Mouse (Mus musculus) hematopoietic stem cell, adult 5-6 weeks (primary cell): ENCODE measurements around the gene Hmces. TPM values are rescaled to one million over a fixed set of nuclear protein-coding genes. Genes with fewer than 3 reads are reported as not detected.

ENCODE experiments used
- ATAC-seq, 2 experiments: fragments of 125-278 bp in 1 of 2; replicated peaks in 1 of 2; 2 replicates each; pipeline ENCODE4 v1.8.0; 2016 to 2017; ENCODE audit warnings: inconsistent platforms in 2 of 2, mild to moderate bottlenecking in 2 of 2, moderate number of reproducible peaks in 2 of 2, low read depth in 1 of 2, moderate TSS enrichment in 1 of 2; ENCODE audit not compliant: low FRiP score in 2 of 2, poor library complexity in 2 of 2, severe bottlenecking in 2 of 2, insufficient read depth in 1 of 2, low TSS enrichment in 1 of 2
- total RNA-seq: library from RNA; stranded (forward); fragments of 172-1452, 232-1000 nt; gene quantifications from 2 replicates; pipeline ENCODE4 v1.2.3, GENCODE M21; 2017

Gene Hmces
- total RNA-seq: 31.2 and 75.3 TPM in 2 replicates

- peak; percentile 52 to 68 for ATAC-seq
These were observed at the start of gene Hmces for GRCm38 (mm10) chr6:87913661-87914325. Hmces (plus strand) TSS chr6:87913935.

GRCm38 (mm10) chr6:87866211-87866610 is 47.5 kb upstream of the Hmces start:
- no peak for ATAC-seq

- ATAC-seq: no peak
These were observed 46.5 kb upstream of the Hmces start for GRCm38 (mm10) chr6:87867256-87867655.

- ATAC-seq: peak; percentile 71 to 82
These were observed 44.7 kb upstream of the Hmces start for GRCm38 (mm10) chr6:87868871-87869506.

- ATAC-seq: no peak
These were observed 43.3 kb upstream of the Hmces start for GRCm38 (mm10) chr6:87870440-87870839.

- no peak for ATAC-seq
These were observed 42.5 kb upstream of the Hmces start for GRCm38 (mm10) chr6:87871240-87871639.

- peak; percentile 42 to 43; a peak in 1 of 4 replicates for ATAC-seq
These were observed 40.6 kb upstream of the Hmces start for GRCm38 (mm10) chr6:87873104-87873503.

- no peak for ATAC-seq
These were observed 39.8 kb upstream of the Hmces start for GRCm38 (mm10) chr6:87873963-87874362.

- no peak for ATAC-seq
These were observed 38.7 kb upstream of the Hmces start for GRCm38 (mm10) chr6:87875083-87875482.

GRCm38 (mm10) chr6:87875562-87875961 is 38.2 kb upstream of the Hmces start:
- no peak for ATAC-seq

- no peak for ATAC-seq
These were observed 37.6 kb upstream of the Hmces start for GRCm38 (mm10) chr6:87876068-87876643.

- ATAC-seq: no peak
These were observed 34.7 kb upstream of the Hmces start for GRCm38 (mm10) chr6:87879010-87879409.

- no peak for ATAC-seq
These were observed 34.1 kb upstream of the Hmces start for GRCm38 (mm10) chr6:87879628-87880027.

- ATAC-seq: no peak
These were observed 31.5 kb upstream of the Hmces start for GRCm38 (mm10) chr6:87882221-87882620.

GRCm38 (mm10) chr6:87882816-87883215 is 30.9 kb upstream of the Hmces start:
- ATAC-seq: peak; percentile 57 to 59; a peak in 3 of 4 replicates

GRCm38 (mm10) chr6:87886721-87887120 is 27.0 kb upstream of the Hmces start:
- ATAC-seq: no peak

- ATAC-seq: peak; percentile 91 to 95
These were observed 26.0 kb upstream of the Hmces start, which contains the start of gene Copg1 for GRCm38 (mm10) chr6:87887594-87888233. Copg1 (plus strand) TSS chr6:87887814.

GRCm38 (mm10) chr6:87893931-87894330 is 19.8 kb upstream of the Hmces start:
- ATAC-seq: no peak
